Mouse (Mus musculus): ENCODE measurements at regions not wholly inside any gene's neighbourhood (a gene's known extent, or its start where the extent isn't known, plus 50 kb on each side); places are given as distances from the start of the nearest gene placed in this dataset.

GRCm38 (mm10) chr3:140619885-140620284, 592.3 kb downstream of the Pdha2 start:
- DNase-seq: no peak

Measured in kidney, adult 9 months (tissue).